Mouse (Mus musculus): ENCODE measurements around the gene Lce1a2.
"Not testable (repeated sequence)": the region's sequence is repeated elsewhere in the genome, so short reads cannot be mapped to it uniquely, and the experiment has no call there.

Gene Lce1a2

GRCm38 (mm10) chr3:92670215-92670614, at the start of gene Lce1a2:
TSS of gene Lce1a2 (minus strand) at chr3:92670315.
- DNase-seq (ENCODE audit: low read depth, low spot score), result no peak

DNA sequence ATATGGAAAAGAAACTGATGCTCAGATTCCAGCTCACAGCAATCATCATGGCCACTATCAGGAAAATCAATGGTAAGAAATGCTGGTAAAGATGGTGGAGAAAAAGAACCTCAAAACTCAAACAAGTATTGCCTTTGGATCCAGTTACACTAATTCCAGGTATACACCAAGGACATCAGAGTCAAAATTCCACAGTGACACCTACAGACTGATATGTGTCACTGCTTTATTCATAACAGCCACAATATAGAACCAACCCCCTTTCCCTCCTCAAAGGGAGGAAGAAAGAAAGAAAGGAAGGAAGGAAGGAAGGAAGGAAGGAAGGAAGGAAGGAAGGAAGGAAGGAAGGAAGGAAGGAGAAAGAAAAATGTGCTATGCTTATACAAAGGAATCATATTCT, 45.0 kb upstream of the Lce1a2 start:
- no peak for DNase-seq (ENCODE audit: low read depth, low spot score)

DNA sequence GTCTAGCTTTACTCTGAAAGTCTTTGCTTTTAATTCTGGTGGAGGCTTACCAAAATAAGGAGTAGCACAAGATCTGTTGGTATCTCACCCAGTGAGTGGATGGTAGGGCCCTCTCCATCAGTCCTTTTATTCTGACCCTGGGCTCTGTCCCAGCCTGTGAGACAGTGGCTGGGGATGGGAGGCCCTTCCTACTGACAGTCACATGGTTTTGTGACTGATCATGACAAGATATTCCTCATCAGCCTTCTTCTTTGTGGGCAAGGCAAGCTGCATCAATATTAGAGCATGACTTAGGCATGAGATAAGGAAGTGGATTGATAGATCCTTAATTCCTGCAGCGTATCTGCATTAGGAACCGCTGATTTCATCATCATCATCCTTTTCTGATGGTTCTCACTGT, 38.9 kb upstream of the Lce1a2 start, which contains the start of gene Lce1e:
Gene Lce1e, minus strand, starts transcription at position 101 of the 400 bp plus-strand sequence.
- no peak for DNase-seq (ENCODE audit: low read depth, low spot score)

- no peak for DNase-seq (ENCODE audit: low read depth, low spot score)
Measured at GRCm38 (mm10) chr3:92694613-92695012, 24.5 kb upstream of the Lce1a2 start.

GRCm38 (mm10) chr3:92691688-92692087, 21.6 kb upstream of the Lce1a2 start:
- no peak for DNase-seq (ENCODE audit: low read depth, low spot score)

GRCm38 (mm10) chr3:92689154-92689553, 19.0 kb upstream of the Lce1a2 start:
- not testable (repeated sequence) for DNase-seq (ENCODE audit: low read depth, low spot score)

DNA sequence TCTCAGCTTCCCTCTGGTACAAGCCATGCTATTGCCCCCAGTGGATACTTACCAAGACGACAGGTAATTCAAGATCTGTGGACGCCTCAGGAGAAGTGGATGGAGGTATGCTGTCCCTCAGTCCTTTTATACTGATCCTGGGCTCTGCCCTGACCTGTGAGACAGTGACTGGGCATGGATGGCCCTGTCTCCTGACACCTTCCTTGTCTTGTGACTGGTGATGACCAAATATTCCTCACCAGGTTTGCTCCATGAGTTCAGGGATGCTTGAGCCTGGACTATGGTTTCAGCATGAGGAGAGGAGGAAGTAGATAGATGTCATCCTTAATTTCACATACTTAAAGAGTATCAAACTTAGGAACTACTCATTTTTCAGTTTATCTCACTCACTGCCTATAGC, 17.0 kb upstream of the Lce1a2 start, which contains the start of gene Lce1d:
Gene Lce1d, minus strand, starts transcription at position 101 of the 400 bp plus-strand sequence.
- DNase-seq (ENCODE audit: low read depth, low spot score), result no peak

DNA sequence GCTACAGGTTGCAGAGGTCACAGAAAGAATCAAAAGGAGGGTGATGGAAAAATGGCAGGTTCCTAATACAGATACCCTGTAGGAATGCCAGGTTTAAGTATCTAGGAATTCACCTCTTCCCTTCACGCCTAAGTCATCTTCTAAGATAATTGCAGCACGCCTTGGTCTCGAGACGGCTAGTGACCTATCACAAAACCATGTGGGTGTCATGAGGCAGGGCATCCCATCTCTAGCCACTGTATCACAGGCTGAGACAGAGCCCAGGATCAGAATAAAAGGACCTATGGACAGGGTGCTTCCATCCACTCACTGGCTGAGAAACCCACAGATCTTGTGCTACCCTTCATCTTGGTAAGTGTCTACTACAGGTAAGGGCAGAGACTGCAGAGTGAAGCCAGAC, 8.8 kb upstream of the Lce1a2 start, which contains the start of gene Lce1c:
Gene Lce1c, plus strand, starts transcription at position 301 of the 400 bp plus-strand sequence.
- DNase-seq (ENCODE audit: low read depth, low spot score), result no peak

DNA sequence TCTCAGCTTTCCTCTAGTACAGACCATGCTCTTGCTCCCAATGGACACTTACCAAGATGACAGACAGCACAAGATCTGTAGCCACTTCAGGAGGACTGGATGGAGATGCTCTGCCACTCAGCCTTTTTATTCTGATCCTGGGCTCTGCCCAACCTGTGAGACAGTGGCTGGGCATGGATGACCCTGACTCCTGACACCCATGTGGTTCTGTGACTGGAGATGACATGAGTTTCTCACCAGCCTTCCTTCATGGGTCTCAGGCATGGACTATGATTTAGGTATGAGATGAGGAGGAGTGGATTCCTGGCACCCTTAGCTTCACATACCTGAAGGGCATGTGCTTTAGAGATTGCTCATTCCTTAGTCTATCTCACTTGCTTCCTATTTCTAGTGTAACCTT, 13.3 kb downstream of the Lce1a2 start, which contains the start of gene Lce1b:
Gene Lce1b, minus strand, starts transcription at position 101 of the 400 bp plus-strand sequence.
- DNase-seq (ENCODE audit: low read depth, low spot score), result no peak

DNA sequence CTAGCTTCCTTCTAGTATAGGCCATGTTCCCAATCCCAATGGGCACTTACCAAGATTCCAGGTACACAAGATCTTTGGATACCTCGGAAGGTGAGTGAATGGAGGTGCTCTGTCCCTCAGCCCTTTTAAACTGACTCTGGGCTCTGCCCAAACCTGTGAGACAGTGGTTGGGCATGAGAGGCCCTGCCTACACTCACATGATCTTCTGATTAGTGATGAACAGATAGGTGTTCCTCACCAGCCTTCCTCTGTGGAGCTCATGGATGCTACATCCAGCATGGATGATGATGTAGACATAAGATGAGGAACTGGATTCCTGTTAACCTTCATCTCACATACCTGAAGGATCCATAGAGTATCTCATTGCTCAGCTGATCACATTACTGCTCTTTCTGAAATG, 21.9 kb downstream of the Lce1a2 start, which contains the start of gene Lce1a1:
Gene Lce1a1, minus strand, starts transcription at position 101 of the 400 bp plus-strand sequence.
- no peak for DNase-seq (ENCODE audit: low read depth, low spot score)

DNA sequence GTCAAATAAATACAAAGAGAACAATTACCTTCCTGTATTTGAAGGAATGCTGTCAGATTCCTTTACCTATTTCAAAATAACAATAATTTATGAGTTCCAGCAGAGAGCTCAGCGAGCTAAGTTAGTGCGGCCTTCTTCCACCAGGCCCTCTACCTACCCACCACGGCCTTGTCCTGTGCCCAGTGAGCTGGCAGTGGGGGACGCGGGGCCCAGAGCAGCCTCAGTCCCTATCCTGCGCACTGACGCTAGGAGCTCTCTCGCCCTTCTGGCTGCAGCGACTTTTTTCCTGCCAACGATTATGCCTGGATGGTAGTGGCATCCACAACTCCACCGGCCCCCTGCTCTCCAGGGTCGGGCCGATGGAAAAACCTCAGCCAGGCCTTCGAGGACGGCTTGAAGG, 30.3 kb downstream of the Lce1a2 start:
- no peak for DNase-seq (ENCODE audit: low read depth, low spot score)

GRCm38 (mm10) chr3:92638653-92638991, 31.5 kb downstream of the Lce1a2 start:
- no peak for DNase-seq (ENCODE audit: low read depth, low spot score)

DNA sequence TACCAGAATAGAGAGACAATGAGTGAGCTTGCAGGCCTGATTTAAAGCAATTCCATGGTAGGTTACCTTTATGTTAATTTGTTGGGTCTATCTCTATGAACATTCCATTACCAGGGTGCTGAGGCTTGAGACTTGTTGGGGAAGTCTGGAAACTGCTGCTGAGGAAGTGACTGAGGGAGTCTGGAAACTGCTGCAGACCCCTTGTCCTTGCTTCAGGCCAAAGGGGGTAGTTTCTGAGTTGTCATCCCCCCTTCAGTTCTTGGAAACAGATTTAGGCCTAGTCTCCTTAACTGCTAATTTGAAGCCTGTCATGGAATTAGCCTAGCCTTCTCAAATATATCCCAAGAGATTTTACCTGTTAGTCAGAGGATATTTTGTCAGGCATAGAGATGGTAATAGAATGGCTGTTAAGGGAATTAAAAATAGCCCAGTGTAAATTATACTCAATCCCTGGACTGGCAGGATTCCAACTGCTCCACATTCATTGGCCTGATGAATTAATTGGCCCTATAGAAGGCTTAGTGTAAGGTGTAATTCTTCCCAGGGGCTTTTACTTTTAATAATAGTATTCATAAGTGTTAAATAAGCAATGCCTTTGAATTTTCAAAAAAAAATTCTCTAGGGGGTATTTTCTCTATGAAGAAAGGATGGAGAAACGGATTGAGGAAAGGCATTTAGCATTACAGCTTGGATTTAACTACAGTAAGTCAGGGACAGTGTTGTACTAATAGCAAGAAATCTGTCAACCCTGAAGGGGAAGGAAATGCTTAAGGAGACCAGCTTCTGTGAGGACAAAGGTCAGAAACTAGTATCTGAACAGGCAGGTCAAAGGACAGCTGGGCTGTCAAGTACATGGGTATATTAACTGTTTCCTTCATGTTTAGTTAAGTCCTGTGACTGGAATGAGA, 32.1 kb downstream of the Lce1a2 start:
- no peak for DNase-seq (ENCODE audit: low read depth, low spot score)

DNA sequence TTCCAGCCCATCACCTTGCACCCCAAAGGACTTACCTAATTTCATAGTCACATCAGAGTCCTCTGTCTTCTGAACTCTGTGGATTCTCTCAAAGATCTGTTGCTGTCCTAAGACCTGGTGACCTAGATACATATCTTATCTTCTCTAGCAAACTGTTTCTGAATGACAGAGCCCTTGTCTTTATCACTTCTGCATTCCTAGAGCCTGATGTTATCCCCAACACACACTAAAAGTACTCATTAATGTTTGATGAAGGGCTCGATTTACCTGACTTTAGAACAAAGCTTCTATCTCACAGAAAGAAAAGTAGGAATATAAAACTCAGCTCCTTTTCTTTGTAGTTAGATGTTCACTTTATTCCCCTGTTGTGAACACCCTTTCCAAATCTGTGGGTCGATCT, 48.6 kb downstream of the Lce1a2 start, which contains the start of gene Lce6a:
Gene Lce6a, minus strand, starts transcription at position 101 of the 400 bp plus-strand sequence.
- DNase-seq (ENCODE audit: low read depth, low spot score), result no peak

Measured in CD4-positive helper T cell, adult 2 months (primary cell).